Mouse (Mus musculus) limb, embryonic 13.5 days (tissue): ENCODE data around the gene Rbms1. TPM values are rescaled to one million over a fixed set of nuclear protein-coding genes. Genes with fewer than 3 reads are reported as not detected.

ENCODE experiments used
- ATAC-seq: fragments of 200-750 bp; cut with Nextera tagmentation; 2 replicates; pipeline ENCODE4 v1.8.0; 2017; ENCODE audit warnings: low read depth, moderate number of reproducible peaks, moderate TSS enrichment; ENCODE audit not compliant: low FRiP score
- H3K27ac ChIP-seq: fragments of 300-500 bp; sonication (generic); 2 replicates; pipeline ENCODE4 v1.5.1; 2015; ENCODE audit warnings: inconsistent platforms, mild to moderate bottlenecking, moderate library complexity
- H3K27me3 ChIP-seq: fragments of 300-500 bp; sonication (generic); 2 replicates; pipeline ENCODE4 v1.6.1; 2015; ENCODE audit warnings: mild to moderate bottlenecking, inconsistent platforms
- H3K36me3 ChIP-seq: fragments of 300-500 bp; sonication (generic); 2 replicates; pipeline ENCODE4 v1.6.1; 2015; ENCODE audit warnings: inconsistent platforms, mild to moderate bottlenecking, moderate library complexity
- H3K4me1 ChIP-seq: fragments of 300-500 bp; sonication (generic); 2 replicates; pipeline ENCODE4 v1.6.1; 2015; ENCODE audit warnings: inconsistent platforms
- H3K4me2 ChIP-seq: fragments of 300-500 bp; sonication (generic); replicated peaks from 2 replicates; pipeline ENCODE4 v1.6.1; 2015; ENCODE audit warnings: inconsistent platforms, mild to moderate bottlenecking, moderate library complexity
- H3K4me3 ChIP-seq: fragments of 300-500 bp; sonication (generic); 2 replicates; pipeline ENCODE4 v1.5.1; 2015; ENCODE audit warnings: moderate library complexity, mild to moderate bottlenecking, inconsistent platforms
- H3K9ac ChIP-seq: fragments of 300-500 bp; sonication (generic); 2 replicates; pipeline ENCODE4 v1.6.1; 2015; ENCODE audit warnings: mild to moderate bottlenecking, inconsistent platforms
- H3K9me3 ChIP-seq: fragments of 300-500 bp; sonication (generic); 2 replicates; pipeline ENCODE4 v1.6.1; 2016; ENCODE audit warnings: inconsistent platforms
- WGBS: fragments of 180-500 bp; shearing (Covaris S2); methylation state at CpG from one replicate; pipeline ENCODE4 v1.1.7; 2015; 5-methylcytosine and 5-hydroxymethylcytosine counted together
- polyA plus RNA-seq: library from polyadenylated mRNA; unstranded; fragments of >200 nt; fragmentation: Nextera tagmentation; extraction: Ambion mirVana; gene quantifications from 2 replicates; pipeline ENCODE4 v1.2.1, GENCODE M21; 2015

The Rbms1 gene
- polyA plus RNA-seq, 1 experiment from 2014 or later, result 112 TPM

DNA sequence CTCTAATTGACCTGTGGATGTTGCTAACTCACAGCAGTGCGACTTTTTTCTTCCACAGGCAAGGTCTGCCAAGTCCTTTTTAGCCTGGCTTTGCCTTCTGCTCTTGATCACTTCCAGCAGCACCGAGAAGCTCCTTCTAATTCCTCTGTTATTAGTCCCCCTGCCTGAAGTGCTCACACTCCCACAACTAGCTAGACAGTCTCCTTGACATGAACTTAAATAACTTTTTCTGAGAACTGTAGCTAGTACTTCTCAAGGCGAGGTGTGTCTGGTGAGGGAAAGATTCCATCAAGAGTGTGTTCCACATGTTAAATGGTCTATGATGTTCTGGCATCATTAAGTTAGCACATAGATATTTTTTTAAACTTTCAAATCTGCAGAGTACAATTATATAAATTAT is 256.1 kb downstream of the Rbms1 start:
- H3K36me3 ChIP-seq, result no peaks in the 10 kb centered on the region
- no peak overlapping the region for H3K4me3 ChIP-seq
- H3K9me3 ChIP-seq, result no peaks in the 10 kb centered on the region
- no peak overlapping the region for H3K9ac ChIP-seq
- H3K4me2 ChIP-seq, result no peak overlapping the region
- 0 out of 2 replicates have a peak, but pooled peaks cover 2% of the 10 kb centered on the region for H3K27me3 ChIP-seq
- no peak overlapping the region for H3K27ac ChIP-seq
- no peak for ATAC-seq
- 80% methylated on average over 3 of the region's 3 CpGs for WGBS
- H3K4me1 ChIP-seq, result peaks cover 8% of the 10 kb centered on the region; the same call in 1 of the 2 replicates

GRCm38 (mm10) chr2:60705426-60705825 is 257.6 kb downstream of the Rbms1 start:
- 90% methylated on average over 8 of the region's 8 CpGs for WGBS
- Histone ChIP-seq H3K27ac (no peak overlapping the region), H3K27me3 (0 out of 2 replicates have a peak, but pooled peaks cover 2% of the 10 kb centered on the region), H3K9ac (no peak overlapping the region), H3K36me3 (no peaks in the 10 kb centered on the region), H3K4me1 (peaks cover 8% of the 10 kb centered on the region; the same call in 1 of the 2 replicates), H3K4me2 (no peak overlapping the region), H3K9me3 (no peaks in the 10 kb centered on the region), H3K4me3 (no peak overlapping the region)
- ATAC-seq, result no peak

DNA sequence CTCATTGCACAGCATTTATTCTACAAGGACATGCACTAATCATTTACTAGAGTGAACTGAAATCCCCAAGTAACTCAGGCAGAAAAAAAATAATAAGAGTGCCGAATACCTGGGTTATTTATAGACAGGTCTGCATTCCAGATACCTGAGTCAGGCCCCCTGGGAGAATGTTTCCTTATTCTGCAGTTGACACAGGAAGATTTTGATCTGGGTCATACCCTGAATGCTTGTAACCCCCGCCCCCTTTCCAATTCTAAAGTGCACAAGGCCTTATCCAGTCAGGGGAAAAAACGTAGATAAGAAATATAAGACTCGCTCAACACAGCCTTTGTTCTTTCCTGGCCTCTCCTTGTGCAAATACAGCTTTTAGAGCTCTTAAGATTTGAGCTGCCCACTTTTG is 259.7 kb downstream of the Rbms1 start:
- no peaks in the 10 kb centered on the region for H3K9me3 ChIP-seq
- no peak overlapping the region for H3K27ac ChIP-seq
- H3K36me3 ChIP-seq, result no peaks in the 10 kb centered on the region
- H3K9ac ChIP-seq, result no peak overlapping the region
- H3K4me2 ChIP-seq, result no peak overlapping the region
- no peak for ATAC-seq
- peaks cover 13% of the 10 kb centered on the region for H3K4me1 ChIP-seq
- 60% methylated on average over 4 of the region's 4 CpGs for WGBS
- H3K4me3 ChIP-seq, result no peak overlapping the region
- no peaks in the 10 kb centered on the region for H3K27me3 ChIP-seq

DNA sequence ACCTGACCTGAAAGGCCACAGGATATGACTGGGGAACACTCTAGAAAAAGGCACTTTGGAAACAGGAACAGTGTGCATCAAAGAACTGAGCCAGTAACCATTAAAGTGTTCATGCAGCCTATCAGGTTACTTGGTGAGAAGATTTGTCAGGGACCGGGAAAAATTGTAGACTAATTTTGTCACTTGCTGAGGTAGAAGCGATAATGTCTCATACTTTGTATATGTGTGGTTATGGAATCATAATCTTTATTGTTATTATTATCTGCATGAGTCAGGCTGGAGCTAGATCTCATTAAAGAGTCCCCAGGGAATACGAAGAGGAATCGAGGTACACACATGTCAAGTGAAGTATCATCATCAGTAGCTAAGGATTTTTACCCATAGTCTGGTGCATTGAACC is 262.0 kb downstream of the Rbms1 start:
- Histone ChIP-seq H3K9ac (no peak overlapping the region), H3K4me2 (no peak overlapping the region), H3K9me3 (no peaks in the 10 kb centered on the region), H3K4me3 (no peak overlapping the region), H3K27ac (no peak overlapping the region), H3K27me3 (no peaks in the 10 kb centered on the region), H3K36me3 (no peaks in the 10 kb centered on the region), H3K4me1 (peaks cover 35% of the 10 kb centered on the region)
- 84% methylated on average over 4 of the region's 4 CpGs for WGBS
- ATAC-seq, result no peak

Other genes starting within 250 kb of the Rbms1 start
- gene Itgb6, start 240.5 kb downstream of the Rbms1 start, polyA plus RNA-seq, result 2.8 and 3.1 TPM in 2 replicates